Mouse (Mus musculus) bone marrow macrophage, adult 2 months (primary cell): Measurements from ENCODE around the gene Adamtsl1.

ENCODE experiments used
- CTCF ChIP-seq: IDR thresholded peaks from 2 replicates; pipeline ENCODE4 v1.5.1; 2012; ENCODE audit warnings: low read depth, mild to moderate bottlenecking, low read length, moderate library complexity
- POLR2A ChIP-seq: IDR thresholded peaks from 2 replicates; pipeline ENCODE4 v1.6.1; 2012; ENCODE audit warnings: mild to moderate bottlenecking, low read depth, low read length, borderline replicate concordance

GRCm38 (mm10) chr4:85932129-85932528 lies 418.2 kb downstream of the Adamtsl1 start:
- no peak for TF ChIP-seq CTCF
- TF ChIP-seq POLR2A, result no peak
